Mouse (Mus musculus): ENCODE measurements around the gene Bcl2l12.

Bcl2l12 gene

DNA sequence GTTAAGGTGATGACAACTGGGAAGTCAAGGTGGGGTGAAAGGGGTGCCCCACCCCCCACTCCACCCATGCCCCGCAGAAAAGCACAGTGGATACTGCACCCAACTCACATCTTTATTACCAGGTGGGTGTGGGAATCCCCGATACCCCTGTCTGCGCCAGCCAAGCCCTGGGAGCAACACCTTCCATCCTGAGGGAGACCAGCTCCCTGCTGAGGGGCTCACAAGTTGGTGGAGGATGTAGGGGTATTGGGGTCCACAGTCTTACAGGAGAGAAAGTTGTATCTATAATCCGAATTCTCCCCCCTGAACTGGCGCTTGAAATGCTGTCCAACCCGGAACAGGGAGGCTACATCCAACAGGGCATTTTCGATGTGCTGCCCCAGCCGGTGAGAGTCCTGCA, 39.2 kb downstream of the Bcl2l12 start:
- no peak for DNase-seq (ENCODE audit: low spot score)

DNA sequence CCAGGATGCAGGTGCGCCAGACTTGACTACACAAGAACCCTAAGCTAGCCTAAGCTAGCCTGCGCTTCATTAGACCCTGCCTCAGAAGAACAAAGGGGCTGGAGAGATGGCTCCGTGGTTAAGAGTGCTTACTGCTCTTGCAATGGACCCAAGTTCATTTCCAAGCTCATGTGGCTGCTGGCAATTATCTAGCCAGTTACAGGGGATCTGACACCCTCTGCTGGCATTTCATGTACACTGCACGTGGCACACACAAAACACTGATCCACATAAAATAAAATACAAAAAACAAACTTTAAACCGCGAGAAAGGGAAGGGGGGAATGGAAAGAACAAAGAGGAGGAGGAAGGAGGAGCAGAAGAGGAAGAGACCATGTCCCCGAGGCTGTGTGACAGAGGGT, 40.3 kb downstream of the Bcl2l12 start:
- no peak for DNase-seq (ENCODE audit: low spot score)

DNA sequence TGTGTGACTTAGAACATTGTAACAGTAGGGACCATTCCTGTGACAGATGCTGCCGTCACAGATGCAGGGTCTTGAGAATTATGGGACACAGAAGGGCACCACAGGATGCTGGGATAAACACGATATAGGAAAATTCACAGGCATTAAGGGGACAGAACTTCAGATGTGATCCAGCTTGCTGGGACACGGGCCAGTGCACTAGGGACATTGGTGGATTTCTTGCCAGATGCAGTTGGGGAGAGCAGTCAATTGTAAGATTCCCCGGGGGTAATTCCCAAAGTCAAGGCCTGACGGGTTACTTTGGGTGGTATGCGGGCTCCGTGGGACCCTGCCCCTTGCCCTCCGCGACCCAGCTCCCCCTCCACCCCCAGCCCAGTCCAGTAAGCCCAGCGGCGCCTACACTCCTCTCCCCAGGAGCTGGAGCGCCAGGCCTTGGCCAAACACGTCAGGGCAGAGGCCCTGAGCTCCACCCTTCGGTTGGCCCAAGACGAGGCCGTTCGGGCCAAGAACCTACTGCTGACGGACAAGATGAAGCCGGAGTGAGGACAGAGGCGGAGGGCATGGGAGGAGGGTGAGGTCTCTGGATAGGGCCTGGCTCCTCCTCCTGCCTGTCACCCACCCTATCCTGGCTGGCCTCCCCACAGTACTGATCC, 41.2 kb downstream of the Bcl2l12 start:
- no peak for DNase-seq (ENCODE audit: low spot score)

GRCm38 (mm10) chr7:44956266-44956665, 42.2 kb downstream of the Bcl2l12 start:
- no peak for DNase-seq (ENCODE audit: low spot score)

- DNase-seq (ENCODE audit: low spot score): peak; percentile 39
Measured at GRCm38 (mm10) chr7:44955628-44956027, 42.9 kb downstream of the Bcl2l12 start.

- DNase-seq (ENCODE audit: low spot score): no peak
Measured at GRCm38 (mm10) chr7:44954091-44954885, 44.2 kb downstream of the Bcl2l12 start.

GRCm38 (mm10) chr7:44953561-44953960, 45.0 kb downstream of the Bcl2l12 start:
- no peak for DNase-seq (ENCODE audit: low spot score)

- peak; percentile 22 for DNase-seq (ENCODE audit: low spot score)
Measured at GRCm38 (mm10) chr7:44952611-44953306, 45.8 kb downstream of the Bcl2l12 start.

GRCm38 (mm10) chr7:44951960-44952359, 46.6 kb downstream of the Bcl2l12 start:
- DNase-seq (ENCODE audit: low spot score): no peak

DNA sequence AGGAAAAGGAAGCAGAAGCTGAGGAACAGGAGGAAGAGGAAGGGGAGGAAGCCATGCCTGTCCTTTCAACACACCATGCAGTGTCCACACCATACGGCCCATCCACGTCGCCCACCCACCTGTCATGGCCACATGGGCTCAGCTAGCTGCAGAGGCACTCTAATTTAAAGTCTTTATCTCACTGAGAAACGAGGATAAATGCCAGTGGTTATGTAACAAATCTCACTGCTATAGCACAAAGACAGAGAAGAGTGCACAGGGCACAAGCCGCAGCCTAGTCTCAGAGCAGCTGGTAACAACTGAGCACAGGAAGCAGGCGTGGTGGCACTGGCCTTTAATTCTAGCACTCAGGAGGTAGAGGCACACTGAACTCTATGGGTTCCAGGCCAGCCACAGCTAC, 48.6 kb downstream of the Bcl2l12 start:
- DNase-seq (ENCODE audit: low spot score): no peak

DNA sequence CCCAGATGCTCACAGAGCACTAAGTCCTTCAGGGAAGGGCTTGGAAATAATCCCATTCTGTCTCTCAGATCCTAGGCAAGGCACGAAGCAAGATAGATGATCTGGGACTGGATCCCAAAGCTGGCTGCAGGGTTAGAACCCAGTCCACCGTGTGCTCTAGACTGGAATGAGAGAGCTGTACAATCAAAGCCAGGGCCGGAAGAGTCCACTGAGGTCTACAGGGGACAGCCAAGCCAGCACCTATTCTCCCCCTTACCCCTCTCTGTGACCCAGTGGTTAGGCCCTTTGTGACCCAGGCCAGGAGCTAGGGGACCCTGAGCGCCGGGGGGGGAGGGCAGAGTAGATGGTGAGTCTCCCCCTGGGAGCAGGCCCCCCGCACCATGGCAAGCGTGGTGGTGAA, 55.6 kb downstream of the Bcl2l12 start, which contains the start of gene Tsks:
Tsks (plus strand) TSS at position 301 of the 400 bp plus-strand sequence.
- DNase-seq (ENCODE audit: low spot score): no peak
